11 mouse cellular contexts compared by ENCODE assay signal in the genomic region with DNA sequence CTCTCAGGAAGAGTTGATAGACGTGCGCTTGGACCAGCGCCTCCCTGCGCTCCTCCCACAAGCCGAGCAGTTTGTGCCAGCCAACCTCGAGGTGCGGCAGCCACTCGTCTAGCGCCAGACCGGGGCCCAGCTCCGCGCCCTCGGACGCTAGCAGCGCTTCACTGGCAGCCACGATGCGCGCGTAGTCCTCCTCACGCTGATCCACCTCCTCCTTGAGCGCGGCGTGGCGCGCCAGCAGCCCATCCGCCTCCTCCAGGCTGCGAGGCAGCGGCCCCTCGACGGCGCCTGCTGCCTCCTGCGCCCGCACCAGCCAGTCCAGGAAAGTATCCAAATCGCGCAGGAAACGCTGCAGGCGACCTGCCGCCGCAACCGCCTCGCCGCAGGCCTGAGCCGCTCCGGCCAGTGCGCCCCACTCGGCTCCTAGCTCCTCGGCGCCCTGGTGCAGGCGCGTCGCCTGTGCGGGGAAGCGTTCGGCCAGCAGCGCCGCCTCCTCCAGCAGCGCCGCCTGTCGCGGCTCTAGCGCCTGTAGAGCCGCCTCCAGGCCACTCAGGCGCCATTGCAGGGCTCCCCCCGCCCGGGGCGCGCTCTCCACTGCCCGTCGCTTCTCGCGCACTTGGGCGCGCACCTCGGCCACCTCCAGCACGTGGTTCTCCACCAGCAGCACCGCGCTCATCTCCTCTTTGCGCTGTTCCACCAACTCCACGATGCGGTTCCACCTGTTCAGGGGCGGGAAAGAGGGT. TPM values are rescaled to one million over a fixed set of nuclear protein-coding genes. Genes with fewer than 3 reads are reported as not detected.
DNase-seq lines count a peak whose midpoint lies in the region; ATAC-seq and TF ChIP-seq lines count a peak whose summit lies in the region.
"Had no signal": no experiment of that assay in that cellular context is flagged by ENCODE, and none has a peak within 500 bp of the region (broad histone marks: within the 10 kb centered on the region; RNA-seq: fewer than 3 reads in every experiment).

No protein-coding gene starts in this region.

- no peak overlapping the region for H3K27ac ChIP-seq in heart, embryonic 14.5 days (replicated peaks in 1 of 2; ENCODE audit: control insufficient read depth in 1 of 2, insufficient read depth in 1 of 2, low read depth in 2 of 2, low read length in 2 of 2)
- H3K27ac ChIP-seq in ES-E14 (ENCODE audit: insufficient read depth, low read depth, low read length, poor library complexity, severe bottlenecking), result no peak overlapping the region
- no peak overlapping the region for H3K27ac ChIP-seq in forebrain, embryonic 13.5 days
- H3K27ac ChIP-seq in limb, embryonic 14.5 days (replicated peaks; ENCODE audit: low read depth, low read length), result no peak overlapping the region

- peaks cover 11% of the 10 kb centered on the region for H3K9me3 ChIP-seq in heart, embryonic 14.5 days (ENCODE audit: control insufficient read depth, low read length)
- no peaks in the 10 kb centered on the region for H3K9me3 ChIP-seq in ES-E14 (ENCODE audit: control insufficient read depth, insufficient read depth, low read depth, low read length)
- peaks cover 4% of the 10 kb centered on the region; the same call in 1 of the 2 replicates for H3K9me3 ChIP-seq in forebrain, embryonic 13.5 days (replicated peaks)
- peaks cover 6% of the 10 kb centered on the region; the same call in 1 of the 2 replicates for H3K9me3 ChIP-seq in limb, embryonic 14.5 days (ENCODE audit: control insufficient read depth, low read length)

- peaks cover 92% of the 10 kb centered on the region for H3K27me3 ChIP-seq in heart, embryonic 14.5 days (ENCODE audit: control insufficient read depth, insufficient read depth, low read length)
- H3K27me3 ChIP-seq in forebrain, embryonic 13.5 days, result peaks cover 95% of the 10 kb centered on the region
- peaks cover 79% of the 10 kb centered on the region for H3K27me3 ChIP-seq in limb, embryonic 14.5 days (ENCODE audit: control insufficient read depth, insufficient read depth, low read length)

- no peak for ATAC-seq in heart, embryonic 14.5 days (ENCODE audit: insufficient number of reproducible peaks, insufficient read depth, low FRiP score, low read depth)
- ATAC-seq in forebrain, embryonic 13.5 days, result no peak
- ATAC-seq in limb, embryonic 14.5 days (ENCODE audit: low FRiP score, low read depth), result no peak

- no peaks in the 10 kb centered on the region for H3K36me3 ChIP-seq in heart, embryonic 14.5 days (ENCODE audit: control insufficient read depth, insufficient read depth, low read length)
- H3K36me3 ChIP-seq in ES-E14 (ENCODE audit: control insufficient read depth, insufficient read depth, low read length, poor library complexity, severe bottlenecking), result no peaks in the 10 kb centered on the region
- no peaks in the 10 kb centered on the region for H3K36me3 ChIP-seq in forebrain, embryonic 13.5 days (ENCODE audit: poor library complexity, severe bottlenecking)
- no peaks in the 10 kb centered on the region for H3K36me3 ChIP-seq in limb, embryonic 14.5 days (ENCODE audit: control insufficient read depth, insufficient read depth, low read length)

- 6% methylated on average over 74 of the region's 81 CpGs for WGBS in heart, embryonic 14.5 days
- WGBS in forebrain, embryonic 13.5 days, result 6% methylated on average over 80 of the region's 81 CpGs
- WGBS in limb, embryonic 14.5 days, result 7% methylated on average over 55 of the region's 81 CpGs

- no peak for TF ChIP-seq POLR2A in limb, embryonic 14.5 days (IDR thresholded peaks at IDR 0.05; ENCODE audit: borderline replicate concordance, extremely low read depth, insufficient read depth, insufficient read length)

- in situ Hi-C loops in ES-E14 (cut with MboI; ENCODE audit: low sequenced_read_pairs in 2 of 2, unreplicated experiment in 2 of 2), result loop anchor here in 1 of 2 experiments (5.0 kb wide), 1 partner anchor 112 kb away; no protein-coding TSS in a partner anchor

- H3K4me1 ChIP-seq in heart, embryonic 14.5 days (ENCODE audit: control insufficient read depth in 2 of 2, insufficient read depth in 2 of 2, low read length in 2 of 2), result peaks cover 5 to 7% of the 10 kb centered on the region in 2 experiments; a peak in 2 of 4 replicates
- H3K4me1 ChIP-seq in ES-E14 (ENCODE audit: control insufficient read depth in 2 of 2, insufficient read depth in 2 of 2, low read length in 2 of 2, poor library complexity in 1 of 2), result peaks cover 0 to 3% of the 10 kb centered on the region in 2 experiments; a peak in 1 of 4 replicates
- H3K4me1 ChIP-seq in forebrain, embryonic 13.5 days, result peaks cover 13% of the 10 kb centered on the region
- H3K4me1 ChIP-seq in limb, embryonic 14.5 days (ENCODE audit: control insufficient read depth, insufficient read depth, low read length), result no peaks in the 10 kb centered on the region

- H3K4me2 ChIP-seq in heart, embryonic 14.5 days (ENCODE audit: low read length), result peak overlapping the region; percentile 11; the same call in 1 of the 2 replicates
- peak overlapping the region; percentile 34 for H3K4me2 ChIP-seq in forebrain, embryonic 13.5 days
- H3K4me2 ChIP-seq in limb, embryonic 14.5 days (replicated peaks; ENCODE audit: low read depth, low read length, severe bottlenecking), result 0 out of 2 replicates have a peak overlapping the region, but pooled peaks have one; percentile 15

- H3K9ac ChIP-seq in heart, embryonic 14.5 days (ENCODE audit: low read length), result no peak overlapping the region
- H3K9ac ChIP-seq in ES-E14 (ENCODE audit: insufficient read depth, low read depth, low read length, poor library complexity, severe bottlenecking), result peak overlapping the region; percentile 78
- H3K9ac ChIP-seq in forebrain, embryonic 13.5 days, result no peak overlapping the region
- no peak overlapping the region for H3K9ac ChIP-seq in limb, embryonic 14.5 days (ENCODE audit: low read depth, low read length, severe bottlenecking)

- DNase-seq in heart, adult 18-20 months, result no peak
- DNase-seq in ES-E14 (ENCODE audit: low read depth, low spot score), result no peak
- no peak for DNase-seq in limb, embryonic 14.5 days (ENCODE audit: low spot score)
- DNase-seq in adrenal gland, adult 2 months, result no peak
- DNase-seq in right cerebral cortex, postnatal 10 days (ENCODE audit: low spot score in 2 of 2), result no peak
- no peak for DNase-seq in thymus, postnatal 36 days

- no peak overlapping the region for H3K4me3 ChIP-seq in heart, embryonic 14.5 days (ENCODE audit: control insufficient read depth in 1 of 2, insufficient read depth in 1 of 2, low read depth in 1 of 2, low read length in 2 of 2)
- peak overlapping the region; percentile 63 to 79 for H3K4me3 ChIP-seq in ES-E14 (ENCODE audit: insufficient read depth in 1 of 2, low read depth in 1 of 2, low read length in 2 of 2, poor library complexity in 1 of 2, severe bottlenecking in 1 of 2)
- peak overlapping the region; percentile 10; the same call in 1 of the 2 replicates for H3K4me3 ChIP-seq in forebrain, embryonic 13.5 days
- peak overlapping the region; percentile 11 for H3K4me3 ChIP-seq in limb, embryonic 14.5 days (replicated peaks; ENCODE audit: low read length)

TF ChIP-seq in ES-E14, 5 proteins besides CTCF, POLR2A, EP300 and RAD21:
- TF ChIP-seq MAFK (IDR thresholded peaks at IDR 0.05; ENCODE audit: insufficient read depth, low read depth, low read length) (no peak), HCFC1 (IDR thresholded peaks at IDR 0.05; ENCODE audit: borderline replicate concordance, insufficient read depth, low read length) (no peak), ZC3H11A (IDR thresholded peaks at IDR 0.05; ENCODE audit: borderline replicate concordance, low read depth, low read length) (no peak), CHD2 (IDR thresholded peaks at IDR 0.05; ENCODE audit: low read depth, low read length) (no peak), ZNF384 (IDR thresholded peaks at IDR 0.05; ENCODE audit: low read depth, low read length) (no peak)
TF ChIP-seq in ES-E14: peak in this region for 0.

RNA-seq across cellular contexts. Expression of gene Sptbn4, which starts 43.1 kb away (rescaled TPM):
- 0.15 and 0.20 TPM in 2 replicates for polyA plus RNA-seq in heart, embryonic 14.5 days (2014; fragmentation: Nextera tagmentation; extraction: Ambion mirVana)
- total RNA-seq in heart, adult 18-20 months (2021), result under 1 TPM; 0.30 to 0.31 TPM
- total RNA-seq in ES-E14 (2012; rRNA removed), result 9.1 and 18.6 TPM in 2 replicates
- polyA plus RNA-seq in forebrain, embryonic 13.5 days (2015; fragmentation: Nextera tagmentation; extraction: Ambion mirVana), result 0.43 and 0.71 TPM in 2 replicates
- polyA plus RNA-seq in limb, embryonic 14.5 days (2012; rRNA removed), result 0.60 and 0.64 TPM in 2 replicates
- polyA plus RNA-seq in limb, embryonic 14.5 days (2014; fragmentation: Nextera tagmentation; extraction: Ambion mirVana), result 0.15 TPM in 2 replicates
- total RNA-seq in adrenal gland, adult 2 months (2021), result 1 to 10 TPM; 1.5 to 1.9 TPM
- polyA plus RNA-seq in adrenal gland, adult 2 months (2012; rRNA removed), result 0.84 and 2.3 TPM in 2 replicates

RNA-seq across cellular contexts. Expression of gene Blvrb, which starts 43.4 kb away (rescaled TPM):
- polyA plus RNA-seq in heart, embryonic 14.5 days (2014; fragmentation: Nextera tagmentation; extraction: Ambion mirVana), result 49.7 and 57.9 TPM in 2 replicates
- 10 to 100 TPM; 32.4 to 34.3 TPM for total RNA-seq in heart, adult 18-20 months (2021)
- 22.0 and 29.6 TPM in 2 replicates for total RNA-seq in ES-E14 (2012; rRNA removed)
- polyA plus RNA-seq in forebrain, embryonic 13.5 days (2015; fragmentation: Nextera tagmentation; extraction: Ambion mirVana), result 16.8 and 17.3 TPM in 2 replicates
- polyA plus RNA-seq in limb, embryonic 14.5 days (2012; rRNA removed), result 44.8 and 49.5 TPM in 2 replicates
- 60.8 and 61.2 TPM in 2 replicates for polyA plus RNA-seq in limb, embryonic 14.5 days (2014; fragmentation: Nextera tagmentation; extraction: Ambion mirVana)
- total RNA-seq in adrenal gland, adult 2 months (2021), result 10 to 100 TPM; 48.4 to 51.1 TPM
- 70.2 and 86.2 TPM in 2 replicates for polyA plus RNA-seq in adrenal gland, adult 2 months (2012; rRNA removed)

RNA-seq across cellular contexts. Expression of gene Gm20479, which starts 47.2 kb away (rescaled TPM):
- not detected in 2 replicates for polyA plus RNA-seq in heart, embryonic 14.5 days (2014; fragmentation: Nextera tagmentation; extraction: Ambion mirVana)
- total RNA-seq in heart, adult 18-20 months (2021), result not detected
- total RNA-seq in ES-E14 (2012; rRNA removed), result 1.4 and 1.5 TPM in 2 replicates
- polyA plus RNA-seq in forebrain, embryonic 13.5 days (2015; fragmentation: Nextera tagmentation; extraction: Ambion mirVana), result 0.62 TPM in 1 of 2 replicates, not detected in the other
- polyA plus RNA-seq in limb, embryonic 14.5 days (2012; rRNA removed), result 0.32 TPM in 1 of 2 replicates, not detected in the other
- polyA plus RNA-seq in limb, embryonic 14.5 days (2014; fragmentation: Nextera tagmentation; extraction: Ambion mirVana), result not detected in 2 replicates
- total RNA-seq in adrenal gland, adult 2 months (2021), result 1 to 10 TPM in 1 of 2 experiments, not detected in 1; 6.3 TPM
- polyA plus RNA-seq in adrenal gland, adult 2 months (2012; rRNA removed), result 0.28 TPM in 2 replicates
- total RNA-seq: left cerebral cortex, postnatal 36 days had no signal
- polyA plus RNA-seq: brain, embryonic 14.5 days; frontal cortex, adult 2 months had no signal

RNA-seq across cellular contexts. Expression of gene Shkbp1, which starts 48.6 kb away (rescaled TPM):
- polyA plus RNA-seq in heart, embryonic 14.5 days (2014; fragmentation: Nextera tagmentation; extraction: Ambion mirVana), result 18.3 and 22.0 TPM in 2 replicates
- 1 to 10 TPM; 5.6 to 6.3 TPM for total RNA-seq in heart, adult 18-20 months (2021)
- 28.8 and 45.5 TPM in 2 replicates for total RNA-seq in ES-E14 (2012; rRNA removed)
- polyA plus RNA-seq in forebrain, embryonic 13.5 days (2015; fragmentation: Nextera tagmentation; extraction: Ambion mirVana), result 85.4 and 89.3 TPM in 2 replicates
- 58.7 and 80.6 TPM in 2 replicates for polyA plus RNA-seq in limb, embryonic 14.5 days (2012; rRNA removed)
- 30.5 and 35.5 TPM in 2 replicates for polyA plus RNA-seq in limb, embryonic 14.5 days (2014; fragmentation: Nextera tagmentation; extraction: Ambion mirVana)
- total RNA-seq in adrenal gland, adult 2 months (2021), result 10 to 100 TPM; 11.3 to 22.5 TPM
- polyA plus RNA-seq in adrenal gland, adult 2 months (2012; rRNA removed), result 60.8 and 74.5 TPM in 2 replicates

Comparison
In these comparisons a context has a peak if more than half of its experiments do, and no peak if none do; other contexts are left out.
1. H3K4me3 ChIP-seq: peak in ES-E14 (2 of 2), forebrain, embryonic 13.5 days (single experiment) and limb, embryonic 14.5 days (single experiment); none in heart, embryonic 14.5 days (0 of 2).
2. Peak in every context shown above with its lines, with median percentiles within 50 percentile points of each other: H3K4me2 ChIP-seq.